Mouse (Mus musculus): ENCODE data around the gene Polr2b. TPM values are rescaled to one million over a fixed set of nuclear protein-coding genes. Genes with fewer than 3 reads are reported as not detected.

Gene Polr2b
- polyA plus RNA-seq, 1 experiment from 2014 or later: 20.3 TPM

DNA sequence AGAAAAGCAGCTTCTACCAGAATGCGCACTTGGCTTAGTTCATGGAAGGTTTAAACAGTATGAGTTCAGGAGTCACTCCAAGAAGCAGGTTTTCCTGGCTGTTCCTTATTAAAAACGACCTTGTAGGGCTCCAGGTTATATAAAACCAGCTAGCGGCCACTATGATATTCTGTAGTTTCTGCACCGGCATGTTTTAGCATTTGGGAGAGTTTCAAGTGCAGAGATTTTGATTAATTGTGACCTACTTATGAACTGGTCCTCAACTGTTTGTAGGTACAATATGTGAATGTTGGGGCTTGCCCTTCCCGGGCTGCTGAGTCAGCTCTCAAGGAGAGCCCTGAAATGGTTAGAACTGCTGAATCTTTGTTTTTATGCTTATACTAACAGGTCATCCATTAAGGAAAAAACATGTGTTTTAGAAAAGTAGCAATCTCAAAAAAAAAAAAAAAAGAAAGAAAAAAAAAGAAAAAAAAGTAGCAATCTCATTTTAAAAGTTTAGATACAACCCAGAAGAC, 60.5 kb downstream of the Polr2b start:
- TF ChIP-seq CTCF (IDR thresholded peaks at IDR 0.05; ENCODE audit: low read depth): no peak
- Histone ChIP-seq H3K4me1 (replicated peaks; ENCODE audit: control insufficient read depth, insufficient read depth, low read length) (no peaks in the 10 kb centered on the region), H3K27ac (ENCODE audit: low read depth, low read length) (no peak overlapping the region), H3K4me2 (replicated peaks; ENCODE audit: low read depth) (no peak overlapping the region), H3K9me3 (ENCODE audit: control insufficient read depth) (no peaks in the 10 kb centered on the region), H3K36me3 (ENCODE audit: control insufficient read depth, insufficient read depth) (no peaks in the 10 kb centered on the region; the same call in 1 of the 2 replicates), H3K27me3 (replicated peaks; ENCODE audit: control insufficient read depth, insufficient read depth, low read length) (no peaks in the 10 kb centered on the region), H3K4me3 (ENCODE audit: low read depth, low read length) (no peak overlapping the region), H3K9ac (ENCODE audit: low read depth, low read length) (no peak overlapping the region)
- ATAC-seq: no peak
- 80% methylated on average over 5 of the region's 5 CpGs for WGBS

DNA sequence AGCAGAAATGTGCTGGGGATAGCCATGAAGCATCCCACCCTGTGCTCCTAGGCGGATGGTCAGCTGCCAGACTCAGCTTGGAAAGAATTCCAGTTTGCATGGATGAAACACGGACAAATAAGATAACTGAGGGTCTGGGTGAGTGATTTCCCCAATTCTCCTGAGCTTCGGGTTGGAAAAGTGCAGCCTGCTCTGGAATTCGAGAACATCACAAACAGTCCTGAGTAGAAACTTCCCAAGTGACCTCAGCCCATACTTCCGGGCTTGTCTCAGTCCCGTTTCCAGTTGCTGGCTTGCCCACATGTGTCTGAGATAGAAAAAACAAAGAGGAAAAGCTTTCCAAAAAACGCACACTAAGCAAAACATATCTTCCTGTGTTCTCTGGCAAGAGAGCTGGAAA, 62.3 kb downstream of the Polr2b start:
- Histone ChIP-seq H3K27ac (ENCODE audit: low read depth, low read length) (no peak overlapping the region; the same call in none of the 2 replicates), H3K36me3 (ENCODE audit: control insufficient read depth, insufficient read depth) (no peaks in the 10 kb centered on the region; the same call in 1 of the 2 replicates), H3K4me2 (replicated peaks; ENCODE audit: low read depth) (no peak overlapping the region), H3K4me1 (replicated peaks; ENCODE audit: control insufficient read depth, insufficient read depth, low read length) (no peaks in the 10 kb centered on the region), H3K9me3 (ENCODE audit: control insufficient read depth) (no peaks in the 10 kb centered on the region), H3K27me3 (replicated peaks; ENCODE audit: control insufficient read depth, insufficient read depth, low read length) (no peaks in the 10 kb centered on the region), H3K4me3 (ENCODE audit: low read depth, low read length) (no peak overlapping the region), H3K9ac (ENCODE audit: low read depth, low read length) (no peak overlapping the region)
- no peak for TF ChIP-seq CTCF (IDR thresholded peaks at IDR 0.05; ENCODE audit: low read depth)
- WGBS: 61% methylated on average over 7 of the region's 7 CpGs
- no peak for ATAC-seq

DNA sequence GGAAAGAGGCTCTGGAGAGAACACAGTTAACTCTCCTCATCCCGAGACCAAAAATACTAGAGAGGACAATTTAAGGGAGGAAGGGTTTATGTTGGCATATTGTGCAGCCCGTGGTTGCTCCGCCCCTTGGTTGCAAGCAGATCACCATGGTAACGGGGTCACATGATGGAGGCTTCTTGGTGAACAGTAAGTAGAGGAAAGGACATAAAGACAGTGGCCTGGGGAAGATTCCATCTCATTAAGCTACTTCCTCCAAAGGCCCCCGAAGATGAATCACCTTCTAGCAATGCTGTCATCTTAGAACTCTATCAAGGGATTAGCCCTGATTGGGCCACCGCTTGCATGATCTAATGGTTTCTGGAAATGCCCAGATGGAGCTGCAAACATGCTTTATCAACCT, 62.8 kb downstream of the Polr2b start:
- no peak for TF ChIP-seq CTCF (IDR thresholded peaks at IDR 0.05; ENCODE audit: low read depth)
- Histone ChIP-seq H3K9me3 (ENCODE audit: control insufficient read depth) (no peaks in the 10 kb centered on the region), H3K9ac (ENCODE audit: low read depth, low read length) (no peak overlapping the region), H3K27ac (ENCODE audit: low read depth, low read length) (no peak overlapping the region; the same call in 1 of the 2 replicates), H3K27me3 (replicated peaks; ENCODE audit: control insufficient read depth, insufficient read depth, low read length) (no peaks in the 10 kb centered on the region), H3K4me2 (replicated peaks; ENCODE audit: low read depth) (no peak overlapping the region), H3K36me3 (ENCODE audit: control insufficient read depth, insufficient read depth) (no peaks in the 10 kb centered on the region; the same call in 1 of the 2 replicates), H3K4me3 (ENCODE audit: low read depth, low read length) (no peak overlapping the region), H3K4me1 (replicated peaks; ENCODE audit: control insufficient read depth, insufficient read depth, low read length) (no peaks in the 10 kb centered on the region)
- no peak for ATAC-seq
- 70% methylated on average over 6 of the region's 6 CpGs for WGBS

DNA sequence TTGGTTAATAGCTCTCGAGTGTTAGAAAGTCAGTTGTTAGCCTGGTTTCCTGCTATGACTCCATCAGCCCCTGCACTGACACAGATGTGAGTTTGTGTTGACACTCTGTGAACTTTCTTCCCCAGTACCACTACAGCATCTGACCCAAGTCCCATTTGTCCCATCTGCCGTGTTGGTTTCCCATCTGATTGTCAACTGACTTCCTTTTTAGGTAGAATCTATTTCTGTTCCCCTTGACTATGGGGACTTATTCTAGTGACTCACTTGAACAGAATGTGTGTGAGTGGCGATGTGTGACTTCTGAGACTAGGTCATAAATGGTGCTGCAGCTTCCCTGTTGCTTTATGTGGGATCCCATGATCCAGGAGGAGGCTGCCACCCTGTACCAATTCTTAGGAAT, 65.0 kb downstream of the Polr2b start:
- no peak overlapping the region for H3K4me3 ChIP-seq (ENCODE audit: low read depth, low read length)
- H3K27ac ChIP-seq (ENCODE audit: low read depth, low read length): no peak overlapping the region
- H3K4me1 ChIP-seq (replicated peaks; ENCODE audit: control insufficient read depth, insufficient read depth, low read length): no peaks in the 10 kb centered on the region
- 57% methylated on average over 3 of the region's 3 CpGs for WGBS
- no peak for ATAC-seq
- H3K4me2 ChIP-seq (replicated peaks; ENCODE audit: low read depth): no peak overlapping the region
- no peak overlapping the region for H3K9ac ChIP-seq (ENCODE audit: low read depth, low read length)
- no peaks in the 10 kb centered on the region for H3K9me3 ChIP-seq (ENCODE audit: control insufficient read depth)
- H3K27me3 ChIP-seq (replicated peaks; ENCODE audit: control insufficient read depth, insufficient read depth, low read length): no peaks in the 10 kb centered on the region
- no peak for TF ChIP-seq CTCF (IDR thresholded peaks at IDR 0.05; ENCODE audit: low read depth)
- no peaks in the 10 kb centered on the region; the same call in 1 of the 2 replicates for H3K36me3 ChIP-seq (ENCODE audit: control insufficient read depth, insufficient read depth)

DNA sequence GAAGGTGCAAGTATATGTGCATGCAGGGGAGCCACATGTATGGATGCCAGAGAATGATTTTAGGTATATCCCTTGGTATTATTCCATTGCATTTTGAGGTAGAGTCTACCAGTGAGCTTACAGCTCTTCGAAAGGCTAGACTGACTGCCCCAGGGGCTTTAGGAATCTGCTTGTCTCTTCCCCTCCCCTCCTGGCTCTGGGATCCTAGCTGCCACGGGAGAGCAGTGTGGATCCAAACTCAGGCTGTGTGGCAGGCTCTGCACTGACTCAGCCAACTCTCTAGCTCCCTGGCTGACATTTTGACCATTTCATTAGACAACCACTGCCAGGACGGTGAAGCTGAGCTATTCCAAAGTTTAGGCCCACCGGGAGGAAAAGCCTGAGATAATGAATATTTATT, 65.6 kb downstream of the Polr2b start:
- no peaks in the 10 kb centered on the region for H3K27me3 ChIP-seq (replicated peaks; ENCODE audit: control insufficient read depth, insufficient read depth, low read length)
- no peak overlapping the region for H3K4me3 ChIP-seq (ENCODE audit: low read depth, low read length)
- H3K9ac ChIP-seq (ENCODE audit: low read depth, low read length): no peak overlapping the region
- H3K4me1 ChIP-seq (replicated peaks; ENCODE audit: control insufficient read depth, insufficient read depth, low read length): no peaks in the 10 kb centered on the region
- WGBS: 73% methylated on average over 4 of the region's 4 CpGs
- no peak for ATAC-seq
- no peaks in the 10 kb centered on the region; the same call in 1 of the 2 replicates for H3K36me3 ChIP-seq (ENCODE audit: control insufficient read depth, insufficient read depth)
- no peak overlapping the region for H3K27ac ChIP-seq (ENCODE audit: low read depth, low read length)
- no peak overlapping the region for H3K4me2 ChIP-seq (replicated peaks; ENCODE audit: low read depth)
- no peak for TF ChIP-seq CTCF (IDR thresholded peaks at IDR 0.05; ENCODE audit: low read depth)
- H3K9me3 ChIP-seq (ENCODE audit: control insufficient read depth): no peaks in the 10 kb centered on the region

DNA sequence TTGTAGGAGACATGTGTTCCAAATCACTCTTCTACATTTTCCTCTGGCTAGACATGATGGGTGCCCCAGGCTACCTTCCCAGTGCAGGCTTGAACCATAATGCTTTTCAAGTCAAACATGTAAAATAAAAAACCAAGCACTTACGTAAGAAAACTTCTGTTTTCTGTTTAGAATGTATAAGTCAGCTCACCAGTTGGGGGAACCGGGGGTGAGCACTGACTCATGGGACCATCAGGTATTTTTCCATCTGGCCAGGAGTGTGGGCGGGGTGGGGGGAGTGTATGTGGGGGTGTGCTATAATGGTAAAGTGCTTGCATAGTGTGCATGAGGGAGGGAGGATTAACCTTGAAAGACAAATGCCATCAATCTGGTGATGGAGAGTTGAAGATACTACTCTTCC, 68.1 kb downstream of the Polr2b start:
- WGBS: 83% methylated on average over 3 of the region's 3 CpGs
- Histone ChIP-seq H3K4me2 (replicated peaks; ENCODE audit: low read depth) (no peak overlapping the region), H3K4me1 (replicated peaks; ENCODE audit: control insufficient read depth, insufficient read depth, low read length) (no peaks in the 10 kb centered on the region), H3K9ac (ENCODE audit: low read depth, low read length) (no peak overlapping the region), H3K27me3 (replicated peaks; ENCODE audit: control insufficient read depth, insufficient read depth, low read length) (no peaks in the 10 kb centered on the region), H3K27ac (ENCODE audit: low read depth, low read length) (no peak overlapping the region), H3K9me3 (ENCODE audit: control insufficient read depth) (no peaks in the 10 kb centered on the region), H3K36me3 (ENCODE audit: control insufficient read depth, insufficient read depth) (no peaks in the 10 kb centered on the region; the same call in 1 of the 2 replicates), H3K4me3 (ENCODE audit: low read depth, low read length) (no peak overlapping the region)
- no peak for TF ChIP-seq CTCF (IDR thresholded peaks at IDR 0.05; ENCODE audit: low read depth)
- ATAC-seq: no peak

Measured in intestine, postnatal 0 days (tissue).